Mouse (Mus musculus): Measurements from ENCODE around the gene Cxcl15. TPM values are rescaled to one million over a fixed set of nuclear protein-coding genes. Genes with fewer than 3 reads are reported as not detected.

The Cxcl15 gene
- polyA plus RNA-seq (2012; rRNA removed), result 0.16 and 0.21 TPM in 2 replicates

- DNase-seq (ENCODE audit: low spot score), result no peak
Observed at GRCm38 (mm10) chr5:90794195-90794625, at the start of gene Cxcl15. Cxcl15 (plus strand) TSS chr5:90794534.

- no peak for DNase-seq (ENCODE audit: low spot score)
Observed at GRCm38 (mm10) chr5:90753934-90754333, 40.4 kb upstream of the Cxcl15 start.

DNA sequence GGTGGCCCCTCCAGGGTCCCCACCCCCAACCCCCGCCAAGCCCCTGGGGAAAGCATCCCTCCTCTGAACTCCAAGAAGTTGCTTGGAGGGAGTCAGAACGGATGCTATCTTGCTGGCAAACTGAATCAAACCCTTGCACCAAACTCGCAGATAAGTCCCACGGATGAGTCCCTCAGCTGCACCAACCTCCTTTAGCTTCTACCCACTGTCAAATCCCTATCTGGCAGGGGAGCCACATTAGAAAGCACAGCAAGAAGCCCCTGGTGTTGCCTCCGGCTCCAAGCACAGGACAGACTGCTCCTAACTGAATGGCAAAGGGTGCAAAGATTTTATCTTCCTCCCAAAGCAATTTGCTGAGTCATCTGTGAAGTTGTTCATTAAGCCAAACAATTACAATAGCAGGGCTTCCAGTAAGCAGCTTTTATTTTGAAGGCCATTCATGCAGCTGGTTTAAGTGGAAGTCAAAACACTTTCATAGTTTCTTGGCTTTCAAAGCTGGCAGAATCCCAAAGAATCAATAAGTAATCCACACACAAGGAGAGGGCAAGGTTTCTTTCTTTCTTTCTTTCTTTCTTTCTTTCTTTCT is 36.2 kb upstream of the Cxcl15 start:
- DNase-seq (ENCODE audit: low spot score), result no peak

- no peak for DNase-seq (ENCODE audit: low spot score)
Observed at GRCm38 (mm10) chr5:90759077-90760065, 35.0 kb upstream of the Cxcl15 start, which contains the start of gene Cxcl5. Cxcl5 (plus strand) TSS chr5:90759360.

- DNase-seq (ENCODE audit: low spot score), result no peak
Observed at GRCm38 (mm10) chr5:90760303-90760702, 34.0 kb upstream of the Cxcl15 start.

- DNase-seq (ENCODE audit: low spot score), result no peak
Observed at GRCm38 (mm10) chr5:90760844-90761243, 33.5 kb upstream of the Cxcl15 start.

DNA sequence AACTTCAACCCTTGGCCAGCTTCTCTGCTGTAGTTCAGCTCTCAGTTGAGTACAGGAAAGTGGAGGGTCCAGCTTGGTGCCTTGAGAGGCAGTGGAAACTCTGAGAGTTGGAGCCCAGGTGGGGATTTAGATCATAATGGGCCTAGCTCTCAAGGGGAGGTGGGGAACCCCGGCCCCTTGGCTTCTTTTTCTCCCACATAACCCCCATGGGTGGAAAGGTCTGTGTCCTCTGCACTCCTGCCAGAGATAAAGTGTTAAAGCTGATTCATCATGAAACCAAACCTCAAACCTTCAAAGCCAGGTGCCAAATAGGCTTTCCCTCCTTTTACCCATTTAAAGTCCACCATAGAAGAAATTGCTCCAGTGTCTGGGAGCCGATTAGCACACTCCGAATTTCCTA is 32.5 kb upstream of the Cxcl15 start:
- no peak for DNase-seq (ENCODE audit: low spot score)

DNA sequence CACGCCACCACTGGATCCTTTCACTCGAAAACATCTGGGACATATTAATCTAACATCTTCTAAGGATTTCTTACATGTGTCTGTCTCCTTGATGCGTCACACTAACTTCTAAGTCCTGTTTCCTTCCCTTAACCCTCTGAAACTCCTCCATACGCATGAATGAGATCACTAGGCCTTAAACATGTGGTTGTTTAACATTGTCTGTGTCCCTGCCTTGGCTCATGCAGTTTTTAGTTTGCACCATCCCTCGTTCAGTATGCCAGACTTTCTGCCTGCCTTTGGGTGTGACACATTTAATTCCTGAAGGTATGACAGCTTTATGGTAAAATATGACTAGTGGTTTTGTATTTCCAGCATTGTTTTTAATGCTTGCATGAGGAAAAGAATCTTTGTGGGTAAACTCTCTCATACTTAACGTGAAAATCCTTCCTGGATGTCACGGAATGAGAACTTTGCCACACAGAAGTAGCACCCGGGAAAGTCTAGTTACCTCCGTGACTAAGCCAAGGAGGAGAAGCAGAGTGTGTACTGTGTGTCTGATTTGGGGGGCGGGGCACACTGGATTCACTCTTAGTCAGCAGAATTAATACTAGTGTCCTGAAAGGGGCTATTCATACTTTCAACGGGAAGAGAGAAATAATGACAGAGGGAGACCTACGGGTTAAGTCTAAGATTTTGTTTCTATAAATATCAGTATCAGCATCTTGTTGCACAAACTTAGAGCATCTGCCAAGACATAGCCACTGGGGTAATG is 30.2 kb upstream of the Cxcl15 start:
- DNase-seq (ENCODE audit: low spot score), result no peak

- no peak for DNase-seq (ENCODE audit: low spot score)
Observed at GRCm38 (mm10) chr5:90765821-90766606, 28.3 kb upstream of the Cxcl15 start.

GRCm38 (mm10) chr5:90768218-90768617 is 26.1 kb upstream of the Cxcl15 start, which contains the start of gene Ppbp:
Ppbp (plus strand) TSS chr5:90768518.
- no peak for DNase-seq (ENCODE audit: low spot score)

GRCm38 (mm10) chr5:90771369-90771768 is 23.0 kb upstream of the Cxcl15 start:
- DNase-seq (ENCODE audit: low spot score), result no peak

- DNase-seq (ENCODE audit: low spot score), result no peak
Observed at GRCm38 (mm10) chr5:90771880-90772653, 22.3 kb upstream of the Cxcl15 start, which contains the start of gene Pf4. Pf4 (plus strand) TSS chr5:90772435.

DNA sequence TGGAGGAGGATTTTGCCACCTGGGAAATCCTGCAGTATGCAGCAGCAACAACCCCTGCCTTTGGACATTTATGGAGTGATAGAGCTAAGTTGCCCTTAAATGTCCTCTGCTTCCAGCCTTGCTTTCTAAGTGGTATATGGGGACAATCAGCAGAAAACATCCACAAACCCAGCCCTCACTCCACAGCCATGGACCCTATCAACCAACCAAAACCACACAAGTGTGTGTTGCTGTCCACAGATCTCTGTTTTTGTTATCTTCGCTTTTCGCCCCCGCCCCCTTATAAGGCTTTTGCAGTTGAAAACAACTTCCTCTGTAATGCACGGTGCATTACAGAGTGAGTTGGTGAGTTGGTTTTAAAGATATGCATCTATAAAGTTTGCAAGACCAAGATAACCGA is 18.8 kb upstream of the Cxcl15 start:
- DNase-seq (ENCODE audit: low spot score), result no peak

DNA sequence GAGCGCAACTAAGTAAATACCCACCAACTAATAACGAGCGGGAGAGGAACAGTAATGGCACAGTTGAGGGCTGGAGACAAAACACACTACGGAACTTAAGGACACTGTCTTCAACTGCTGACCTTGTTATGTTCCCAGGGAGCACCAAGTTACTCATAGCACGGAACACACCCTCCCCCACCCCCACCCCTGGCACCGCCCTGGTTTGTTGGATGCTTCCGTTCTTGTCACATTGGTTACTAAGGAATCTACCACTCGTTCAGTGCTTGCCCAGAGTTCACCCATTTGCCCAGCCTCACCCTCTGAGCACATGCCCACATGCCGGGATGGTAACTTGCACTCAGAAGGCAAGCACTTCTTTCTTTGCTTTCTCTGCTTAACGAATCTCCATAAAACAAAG is 16.7 kb upstream of the Cxcl15 start:
- DNase-seq (ENCODE audit: low spot score), result no peak

DNA sequence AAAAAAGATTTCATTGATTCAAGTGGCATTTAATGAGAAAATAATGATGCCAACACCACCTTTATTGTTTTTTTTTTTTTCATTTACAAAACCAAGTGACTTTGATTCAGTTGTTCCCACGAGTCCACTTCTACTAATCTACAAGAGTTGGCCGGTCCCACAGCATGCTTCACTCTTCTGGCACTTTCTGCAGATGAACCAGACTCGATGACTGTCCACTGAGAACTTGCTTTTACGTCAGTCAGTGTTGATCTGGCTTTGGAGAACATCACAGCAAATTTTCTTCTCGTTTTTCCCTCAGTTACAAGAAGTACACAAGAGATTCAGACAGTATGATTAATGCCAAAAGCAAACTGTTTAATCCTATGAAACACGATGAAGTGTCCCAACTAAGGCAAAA is 15.5 kb upstream of the Cxcl15 start:
- DNase-seq (ENCODE audit: low spot score), result no peak

DNA sequence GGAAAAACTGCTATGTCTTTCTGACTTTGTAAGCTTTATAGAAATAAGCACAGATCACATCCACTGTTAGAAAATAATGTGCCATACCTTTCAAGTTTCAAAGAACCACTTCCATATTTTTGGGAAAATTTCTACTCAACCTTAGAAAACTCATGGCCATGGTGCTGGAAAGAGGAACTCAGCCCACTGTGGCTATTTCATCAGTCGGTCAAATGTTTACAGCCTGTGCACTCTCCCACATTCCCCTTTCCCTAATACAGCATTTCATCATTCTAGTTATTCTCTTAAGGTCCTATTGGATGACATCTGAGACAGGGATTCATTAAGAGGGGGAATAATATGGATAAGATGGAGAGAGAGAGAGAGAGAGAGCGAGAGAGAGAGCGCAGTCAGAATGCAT is 10.6 kb upstream of the Cxcl15 start:
- DNase-seq (ENCODE audit: low spot score), result no peak

GRCm38 (mm10) chr5:90785659-90786588 is 8.4 kb upstream of the Cxcl15 start, which contains the start of gene Cxcl3:
Cxcl3 (plus strand) TSS chr5:90786103.
- DNase-seq (ENCODE audit: low spot score), result no peak

GRCm38 (mm10) chr5:90788114-90788513 is 6.2 kb upstream of the Cxcl15 start:
- no peak for DNase-seq (ENCODE audit: low spot score)

Measured in urinary bladder, adult 2 months (tissue).